8 mouse cellular contexts compared by ENCODE assay signal in the genomic region with DNA sequence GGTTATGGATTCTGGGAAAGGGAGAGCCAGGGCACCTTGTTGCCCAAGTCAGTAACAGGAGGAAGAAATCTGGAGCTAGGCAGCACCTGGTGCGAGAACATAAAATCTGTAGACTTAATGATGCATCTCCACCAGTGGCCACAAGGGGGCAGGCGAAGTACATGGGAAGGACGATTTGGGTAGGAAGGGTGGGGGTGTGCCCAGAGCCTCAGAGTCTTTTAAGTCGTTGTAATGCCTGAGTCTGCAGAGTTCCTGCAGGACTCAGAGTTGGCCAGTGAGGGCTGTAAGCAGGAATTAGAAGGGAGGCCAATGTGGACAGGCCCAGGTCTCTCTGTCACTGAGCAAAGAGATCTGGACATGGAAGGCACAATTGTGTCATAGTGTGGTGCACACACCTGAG. TPM values are rescaled to one million over a fixed set of nuclear protein-coding genes. Genes with fewer than 3 reads are reported as not detected.
A peak's percentile ranks its signal among the peaks of the same experiment; 100 is the strongest.
DNase-seq lines count a peak whose midpoint lies in the region; ATAC-seq and TF ChIP-seq lines count a peak whose summit lies in the region.

No protein-coding gene starts in this region.

- H3K9ac ChIP-seq in hindbrain, postnatal 0 days (replicated peaks; ENCODE audit: low read length), result no peak overlapping the region
- no peak overlapping the region for H3K9ac ChIP-seq in midbrain, embryonic 12.5 days (replicated peaks)

- ATAC-seq in hindbrain, postnatal 0 days, result peak; percentile 75
- ATAC-seq in midbrain, embryonic 12.5 days (ENCODE audit: low FRiP score, low read depth), result peak; percentile 56

- H3K36me3 ChIP-seq in hindbrain, postnatal 0 days (ENCODE audit: insufficient read depth, low read length), result no peaks in the 10 kb centered on the region
- H3K36me3 ChIP-seq in midbrain, embryonic 12.5 days, result no peaks in the 10 kb centered on the region

- WGBS in hindbrain, postnatal 0 days, result 0% methylated on average over 4 of the region's 4 CpGs
- WGBS in midbrain, embryonic 12.5 days, result 0% methylated on average over 4 of the region's 4 CpGs

- H3K27ac ChIP-seq in hindbrain, postnatal 0 days, result peak overlapping the region; percentile 9; the same call in 1 of the 2 replicates
- no peak overlapping the region for H3K27ac ChIP-seq in left cerebral cortex, adult 2 months
- H3K27ac ChIP-seq in midbrain, embryonic 12.5 days (replicated peaks), result no peak overlapping the region

- peak; percentile 76 for DNase-seq in T-cell, adult 2 months (ENCODE audit: low spot score)
- peak; percentile 92 for DNase-seq in cerebellum, adult 8-10 months
- peak; percentile 70 to 96 for DNase-seq in frontal cortex, adult 2 months (ENCODE audit: extremely low spot score in 1 of 2, low spot score in 1 of 2)
- DNase-seq in hindbrain, postnatal 0 days (ENCODE audit: low spot score), result peak; percentile 94
- DNase-seq in left cerebral cortex, adult 2 months (ENCODE audit: extremely low spot score in 1 of 2, low spot score in 2 of 2), result peak; percentile 83 to 92
- DNase-seq in right cerebral cortex, postnatal 4 days, result peak; percentile 96
- peak; percentile 65 for DNase-seq in yolk sac, embryonic 10.5 days (ENCODE audit: low spot score)

- H3K27me3 ChIP-seq in hindbrain, postnatal 0 days (ENCODE audit: insufficient read depth, low read length), result no peaks in the 10 kb centered on the region
- H3K27me3 ChIP-seq in midbrain, embryonic 12.5 days, result peaks cover 44% of the 10 kb centered on the region

- no peak overlapping the region for H3K4me3 ChIP-seq in hindbrain, postnatal 0 days (ENCODE audit: low read length)
- H3K4me3 ChIP-seq in left cerebral cortex, adult 2 months, result no peak overlapping the region
- no peak overlapping the region for H3K4me3 ChIP-seq in midbrain, embryonic 12.5 days

- peak; percentile 98 for TF ChIP-seq CTCF in hindbrain, postnatal 0 days (IDR thresholded peaks at IDR 0.05; ENCODE audit: low read depth)
- peak; percentile 99 for TF ChIP-seq CTCF in left cerebral cortex, adult 2 months (IDR thresholded peaks at IDR 0.05)

- no peaks in the 10 kb centered on the region for H3K9me3 ChIP-seq in hindbrain, postnatal 0 days (ENCODE audit: low read length)
- no peaks in the 10 kb centered on the region for H3K9me3 ChIP-seq in midbrain, embryonic 12.5 days

- no peak overlapping the region for H3K4me2 ChIP-seq in hindbrain, postnatal 0 days (ENCODE audit: low read depth, low read length)
- H3K4me2 ChIP-seq in midbrain, embryonic 12.5 days (replicated peaks), result no peak overlapping the region

- no peaks in the 10 kb centered on the region for H3K4me1 ChIP-seq in hindbrain, postnatal 0 days (ENCODE audit: insufficient read depth, low read length)
- H3K4me1 ChIP-seq in midbrain, embryonic 12.5 days, result peaks cover 17% of the 10 kb centered on the region

- intact Hi-C loops in left cerebral cortex, adult 2 months (cut with DNase I), result loop anchor here (1.0 to 2.0 kb wide), 3 partner anchors 88 to 368 kb away; no protein-coding TSS in a partner anchor

RNA-seq across cellular contexts. Expression of a gene that starts 53.8 kb away (rescaled TPM):
- 0.08 and 0.10 TPM in 2 replicates for polyA plus RNA-seq in frontal cortex, adult 2 months (2012; rRNA removed)
- total RNA-seq in hindbrain, postnatal 0 days (2014; rRNA removed), result 0.21 and 1.2 TPM in 2 replicates
- polyA plus RNA-seq in hindbrain, postnatal 0 days (2015; fragmentation: Nextera tagmentation; extraction: Ambion mirVana), result 0.28 and 0.35 TPM in 2 replicates
- under 1 TPM in 1 of 2 experiments, not detected in 1; 0.68 TPM for total RNA-seq in left cerebral cortex, adult 2 months (2021)
- polyA plus RNA-seq in midbrain, embryonic 12.5 days (2016; fragmentation: Nextera tagmentation; extraction: Ambion mirVana), result not detected in 2 replicates
